Mouse (Mus musculus): ENCODE measurements around the gene Fbxo24.

Gene Fbxo24

DNA sequence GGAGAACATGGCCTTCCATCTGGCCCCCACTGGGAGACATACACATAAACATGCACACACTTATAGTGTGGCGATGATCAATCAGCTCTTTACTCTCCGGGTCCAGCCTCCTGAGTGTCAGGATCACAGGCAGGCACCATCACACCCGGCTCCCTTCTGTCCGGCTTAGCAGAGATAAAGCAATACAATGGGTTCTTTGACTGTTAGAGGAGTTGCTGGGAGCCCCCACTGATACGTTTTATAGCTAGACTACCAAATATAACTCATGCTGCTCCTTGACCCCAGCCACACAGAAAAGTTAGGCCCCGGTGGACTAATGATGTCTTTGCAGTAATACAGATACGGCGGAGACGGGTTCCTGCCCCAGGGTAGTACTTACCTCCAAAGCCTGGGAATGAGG lies 34.3 kb upstream of the Fbxo24 start:
- H3K36me3 ChIP-seq (ENCODE audit: insufficient read depth, low read length) = peaks cover 83% of the 10 kb centered on the region
- peaks cover 35% of the 10 kb centered on the region for H3K4me1 ChIP-seq (replicated peaks; ENCODE audit: low read depth, low read length)
- no peaks in the 10 kb centered on the region for H3K27me3 ChIP-seq (ENCODE audit: insufficient read depth, low read length)
- TF ChIP-seq NANOG (IDR thresholded peaks at IDR 0.05; ENCODE audit: borderline replicate concordance, low read length) = no peak
- no peak for TF ChIP-seq CTCF (conservative IDR thresholded peaks at IDR 0.05; ENCODE audit: low read length)
- TF ChIP-seq POU5F1 (IDR thresholded peaks at IDR 0.05; ENCODE audit: borderline replicate concordance, low read length) = no peak
- H3K9me3 ChIP-seq (ENCODE audit: low read length) = no peaks in the 10 kb centered on the region
- H3K4me3 ChIP-seq (replicated peaks; ENCODE audit: low read length) = no peak overlapping the region

DNA sequence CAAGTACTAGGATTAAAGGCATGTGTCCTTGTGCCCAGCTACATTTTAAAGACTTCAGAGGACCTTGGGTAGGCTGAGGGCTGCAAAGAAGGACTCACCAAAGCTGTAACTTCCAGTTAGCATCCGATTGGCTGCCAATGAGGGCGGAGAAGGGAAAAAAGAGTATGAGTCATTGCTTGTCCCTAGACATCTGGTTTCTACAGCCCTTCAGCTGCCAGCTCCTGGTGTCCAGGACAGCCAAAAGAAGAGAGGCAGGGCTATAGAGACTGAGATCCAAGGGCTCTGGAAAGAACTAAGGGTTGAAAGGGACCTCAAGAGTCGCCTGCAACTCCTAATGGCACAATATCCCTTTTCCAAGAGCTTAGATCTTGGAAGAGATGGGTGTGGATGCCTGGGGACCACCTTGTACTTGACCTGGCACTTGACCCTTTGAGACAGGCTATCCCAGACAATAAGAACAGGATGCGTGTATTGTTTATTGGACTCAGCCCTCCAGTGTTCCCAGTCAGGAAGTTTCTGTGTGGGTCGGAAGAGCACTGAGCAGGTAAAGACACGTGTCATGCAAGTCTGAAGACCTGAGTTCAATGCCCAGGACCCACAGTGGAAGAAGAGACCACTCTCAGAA lies 31.4 kb upstream of the Fbxo24 start:
- no peak overlapping the region for H3K4me3 ChIP-seq (replicated peaks; ENCODE audit: low read length)
- peaks cover 77% of the 10 kb centered on the region for H3K36me3 ChIP-seq (ENCODE audit: insufficient read depth, low read length)
- peaks cover 45% of the 10 kb centered on the region for H3K4me1 ChIP-seq (replicated peaks; ENCODE audit: low read depth, low read length)
- TF ChIP-seq POU5F1 (IDR thresholded peaks at IDR 0.05; ENCODE audit: borderline replicate concordance, low read length) (no peak), NANOG (IDR thresholded peaks at IDR 0.05; ENCODE audit: borderline replicate concordance, low read length) (no peak), CTCF (conservative IDR thresholded peaks at IDR 0.05; ENCODE audit: low read length) (no peak)
- no peaks in the 10 kb centered on the region for H3K27me3 ChIP-seq (ENCODE audit: insufficient read depth, low read length)
- no peaks in the 10 kb centered on the region for H3K9me3 ChIP-seq (ENCODE audit: low read length)

GRCm38 (mm10) chr5:137656977-137657376 lies 28.2 kb upstream of the Fbxo24 start:
- TF ChIP-seq CTCF (conservative IDR thresholded peaks at IDR 0.05; ENCODE audit: low read length) = peak; percentile 53
- no peak for TF ChIP-seq NANOG (IDR thresholded peaks at IDR 0.05; ENCODE audit: borderline replicate concordance, low read length)
- no peak for TF ChIP-seq POU5F1 (IDR thresholded peaks at IDR 0.05; ENCODE audit: borderline replicate concordance, low read length)
- H3K27me3 ChIP-seq (ENCODE audit: insufficient read depth, low read length) = no peaks in the 10 kb centered on the region
- H3K4me3 ChIP-seq (replicated peaks; ENCODE audit: low read length) = no peak overlapping the region
- H3K36me3 ChIP-seq (ENCODE audit: insufficient read depth, low read length) = peaks cover 78% of the 10 kb centered on the region
- peaks cover 54% of the 10 kb centered on the region for H3K4me1 ChIP-seq (replicated peaks; ENCODE audit: low read depth, low read length)
- no peaks in the 10 kb centered on the region for H3K9me3 ChIP-seq (ENCODE audit: low read length)

GRCm38 (mm10) chr5:137654746-137655145 lies 25.9 kb upstream of the Fbxo24 start:
- peaks cover 55% of the 10 kb centered on the region for H3K4me1 ChIP-seq (replicated peaks; ENCODE audit: low read depth, low read length)
- peaks cover 68% of the 10 kb centered on the region for H3K36me3 ChIP-seq (ENCODE audit: insufficient read depth, low read length)
- H3K4me3 ChIP-seq (replicated peaks; ENCODE audit: low read length) = no peak overlapping the region
- no peaks in the 10 kb centered on the region for H3K27me3 ChIP-seq (ENCODE audit: insufficient read depth, low read length)
- no peaks in the 10 kb centered on the region for H3K9me3 ChIP-seq (ENCODE audit: low read length)
- no peak for TF ChIP-seq NANOG (IDR thresholded peaks at IDR 0.05; ENCODE audit: borderline replicate concordance, low read length)
- TF ChIP-seq POU5F1 (IDR thresholded peaks at IDR 0.05; ENCODE audit: borderline replicate concordance, low read length) = no peak
- TF ChIP-seq CTCF (conservative IDR thresholded peaks at IDR 0.05; ENCODE audit: low read length) = peak; percentile 66

DNA sequence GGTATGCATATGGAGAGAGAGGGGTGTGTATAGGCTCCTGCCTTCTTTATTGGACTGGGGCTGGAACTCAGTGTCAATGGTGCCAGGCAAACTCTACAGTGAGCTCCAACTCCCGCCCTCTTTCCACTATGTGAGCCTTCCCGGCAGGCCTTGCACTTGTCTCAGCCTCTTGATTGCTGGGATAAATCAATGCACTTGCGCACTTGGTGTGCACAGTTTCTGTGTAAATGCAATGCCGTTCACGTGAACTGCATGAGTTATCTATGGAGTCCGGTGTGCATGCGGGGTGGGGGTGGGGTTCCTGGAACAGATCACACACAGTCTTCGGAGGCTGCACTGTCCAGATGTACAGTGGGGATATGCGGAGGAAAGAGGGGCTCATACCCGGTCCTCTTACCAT lies 24.6 kb upstream of the Fbxo24 start:
- no peaks in the 10 kb centered on the region for H3K9me3 ChIP-seq (ENCODE audit: low read length)
- peaks cover 66% of the 10 kb centered on the region for H3K4me1 ChIP-seq (replicated peaks; ENCODE audit: low read depth, low read length)
- no peak overlapping the region for H3K4me3 ChIP-seq (replicated peaks; ENCODE audit: low read length)
- peaks cover 57% of the 10 kb centered on the region for H3K36me3 ChIP-seq (ENCODE audit: insufficient read depth, low read length)
- TF ChIP-seq CTCF (conservative IDR thresholded peaks at IDR 0.05; ENCODE audit: low read length) = no peak
- TF ChIP-seq POU5F1 (IDR thresholded peaks at IDR 0.05; ENCODE audit: borderline replicate concordance, low read length) = no peak
- no peak for TF ChIP-seq NANOG (IDR thresholded peaks at IDR 0.05; ENCODE audit: borderline replicate concordance, low read length)
- no peaks in the 10 kb centered on the region for H3K27me3 ChIP-seq (ENCODE audit: insufficient read depth, low read length)

DNA sequence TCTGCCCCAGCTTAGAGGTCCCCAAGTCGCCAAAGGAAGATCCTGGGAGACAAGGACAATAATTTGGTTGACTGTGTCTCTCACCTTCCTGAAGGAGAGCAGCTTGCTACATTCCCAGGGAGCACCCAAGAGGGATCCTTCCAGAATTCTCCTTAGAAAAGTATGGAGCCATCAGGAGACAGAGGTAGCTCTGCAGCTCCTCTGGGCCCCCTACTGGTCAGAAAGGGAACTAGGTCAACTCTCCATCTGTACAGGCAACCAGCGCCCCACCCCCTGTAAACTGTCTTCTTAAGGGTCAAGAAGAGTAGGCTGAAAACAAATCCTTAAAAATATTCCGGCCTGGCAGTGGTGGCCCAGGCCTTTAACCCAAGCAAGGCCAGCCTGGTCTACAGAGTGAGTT lies 23.7 kb upstream of the Fbxo24 start:
- H3K9me3 ChIP-seq (ENCODE audit: low read length) = no peaks in the 10 kb centered on the region
- peaks cover 73% of the 10 kb centered on the region for H3K4me1 ChIP-seq (replicated peaks; ENCODE audit: low read depth, low read length)
- peaks cover 49% of the 10 kb centered on the region for H3K36me3 ChIP-seq (ENCODE audit: insufficient read depth, low read length)
- peak; percentile 82 for TF ChIP-seq CTCF (conservative IDR thresholded peaks at IDR 0.05; ENCODE audit: low read length)
- no peak for TF ChIP-seq POU5F1 (IDR thresholded peaks at IDR 0.05; ENCODE audit: borderline replicate concordance, low read length)
- no peaks in the 10 kb centered on the region for H3K27me3 ChIP-seq (ENCODE audit: insufficient read depth, low read length)
- H3K4me3 ChIP-seq (replicated peaks; ENCODE audit: low read length) = no peak overlapping the region

DNA sequence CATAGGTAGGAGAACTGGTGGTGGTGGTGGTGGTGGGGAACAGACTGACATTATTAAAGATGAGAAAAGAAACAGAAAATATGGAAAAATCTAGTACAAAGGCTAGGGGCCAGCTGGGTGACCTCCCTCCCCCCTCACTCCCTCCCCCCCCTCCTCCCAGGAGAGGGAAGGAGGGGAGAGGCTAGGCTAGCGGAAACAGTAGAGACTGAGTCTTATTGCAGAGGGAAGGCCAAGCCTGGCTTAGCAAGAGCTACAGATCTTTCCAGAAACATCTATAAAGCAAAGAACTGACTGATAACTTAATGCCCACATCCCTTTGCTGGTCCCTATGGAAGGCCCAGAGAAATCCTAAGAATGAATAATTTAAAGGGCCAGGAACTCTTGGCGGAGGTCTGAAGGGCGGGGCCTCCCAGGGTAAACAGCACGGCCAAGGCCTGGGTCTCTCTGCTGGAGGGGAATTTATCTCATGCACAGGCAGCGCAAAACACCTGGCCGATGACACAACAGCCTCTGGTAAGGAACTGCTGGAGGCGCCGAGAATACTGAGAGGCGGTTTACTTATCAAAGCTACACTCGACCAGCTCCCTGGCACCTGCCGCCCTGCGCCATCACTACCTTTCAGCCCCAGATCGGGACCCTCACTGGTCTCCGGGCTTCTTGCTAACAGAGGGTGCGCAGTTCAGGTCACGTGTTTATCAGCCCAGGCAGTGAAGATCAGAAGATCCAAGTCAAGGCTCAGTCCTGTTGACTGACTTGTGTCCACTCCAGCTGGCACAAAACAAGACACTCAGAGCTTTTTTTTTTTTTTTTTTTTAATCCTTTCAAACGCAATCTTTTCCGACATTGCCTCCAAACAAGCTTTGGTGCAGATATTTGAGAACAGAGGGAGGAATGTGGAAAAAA lies 21.1 kb upstream of the Fbxo24 start:
- H3K27me3 ChIP-seq (ENCODE audit: insufficient read depth, low read length) = peaks cover 15% of the 10 kb centered on the region
- no peaks in the 10 kb centered on the region for H3K9me3 ChIP-seq (ENCODE audit: low read length)
- peak overlapping the region; percentile 55 for H3K4me3 ChIP-seq (replicated peaks; ENCODE audit: low read length)
- H3K36me3 ChIP-seq (ENCODE audit: insufficient read depth, low read length) = peaks cover 34% of the 10 kb centered on the region
- H3K4me1 ChIP-seq (replicated peaks; ENCODE audit: low read depth, low read length) = peaks cover 82% of the 10 kb centered on the region
- TF ChIP-seq POU5F1 (IDR thresholded peaks at IDR 0.05; ENCODE audit: borderline replicate concordance, low read length) = no peak
- TF ChIP-seq NANOG (IDR thresholded peaks at IDR 0.05; ENCODE audit: borderline replicate concordance, low read length) = no peak
- no peak for TF ChIP-seq CTCF (conservative IDR thresholded peaks at IDR 0.05; ENCODE audit: low read length)

DNA sequence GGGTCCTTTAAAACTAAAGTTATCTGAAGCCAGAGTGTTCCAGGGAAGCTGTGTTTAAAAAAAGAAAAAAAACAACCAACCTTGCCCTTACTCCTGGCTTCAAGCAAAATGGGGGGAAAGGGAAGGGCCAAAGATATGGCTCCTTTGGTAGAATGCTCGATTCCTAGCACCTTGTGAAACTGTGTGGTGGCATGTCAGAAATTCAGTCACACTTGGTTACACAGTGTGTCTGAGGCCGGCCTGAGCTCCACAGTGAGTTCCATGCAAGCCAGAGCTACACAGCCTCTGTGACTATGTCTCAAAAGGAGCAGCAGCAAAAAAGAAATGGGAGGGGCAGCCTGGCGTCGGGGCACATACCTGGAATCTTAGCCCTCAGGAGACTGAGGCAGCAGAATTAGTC lies 20.4 kb upstream of the Fbxo24 start:
- H3K9me3 ChIP-seq (ENCODE audit: low read length) = no peaks in the 10 kb centered on the region

More for the DNA sequence above, 20.4 kb upstream of the Fbxo24 start:
- peaks cover 22% of the 10 kb centered on the region for H3K27me3 ChIP-seq (ENCODE audit: insufficient read depth, low read length)
- TF ChIP-seq NANOG (IDR thresholded peaks at IDR 0.05; ENCODE audit: borderline replicate concordance, low read length) = no peak
- TF ChIP-seq CTCF (conservative IDR thresholded peaks at IDR 0.05; ENCODE audit: low read length) = no peak
- TF ChIP-seq POU5F1 (IDR thresholded peaks at IDR 0.05; ENCODE audit: borderline replicate concordance, low read length) = no peak
- no peak overlapping the region for H3K4me3 ChIP-seq (replicated peaks; ENCODE audit: low read length)
- H3K4me1 ChIP-seq (replicated peaks; ENCODE audit: low read depth, low read length) = peaks cover 89% of the 10 kb centered on the region
- H3K36me3 ChIP-seq (ENCODE audit: insufficient read depth, low read length) = peaks cover 30% of the 10 kb centered on the region
